Mouse (Mus musculus) kidney, postnatal 0 days (tissue): ENCODE measurements around the gene Sdr9c7. TPM values are rescaled to one million over a fixed set of nuclear protein-coding genes. Genes with fewer than 3 reads are reported as not detected.
A peak's percentile ranks its signal among the peaks of the same experiment; 100 is the strongest.

Experiments
- ATAC-seq: fragments of 200-750 bp; cut with Nextera tagmentation; replicated peaks from 2 replicates; pipeline ENCODE4 v1.8.0; 2017; ENCODE audit warnings: low read depth, moderate number of reproducible peaks, moderate TSS enrichment, moderate library complexity; ENCODE audit not compliant: low FRiP score
- DNase-seq: peaks from one replicate; pipeline ENCODE4 v3.0.0-alpha.2; 2016; ENCODE audit warnings: low spot score
- H3K27ac ChIP-seq: fragments of 300-500 bp; sonication (generic); 2 replicates; pipeline ENCODE4 v1.5.1; 2014; ENCODE audit warnings: mild to moderate bottlenecking
- H3K27me3 ChIP-seq: fragments of 300-500 bp; sonication (generic); 2 replicates; pipeline ENCODE4 v1.6.1; 2014; ENCODE audit warnings: low read length, mixed read lengths; ENCODE audit not compliant: insufficient read depth
- H3K36me3 ChIP-seq: fragments of 300-500 bp; sonication (generic); 2 replicates; pipeline ENCODE4 v1.6.1; 2014; ENCODE audit warnings: low read length, mixed read lengths; ENCODE audit not compliant: insufficient read depth
- H3K4me1 ChIP-seq: fragments of 300-500 bp; sonication (generic); replicated peaks from 2 replicates; pipeline ENCODE4 v1.6.1; 2014; ENCODE audit warnings: antibody characterized with exemption, low read length, mixed read lengths; ENCODE audit not compliant: insufficient read depth
- H3K4me2 ChIP-seq: fragments of 300-500 bp; sonication (generic); 2 replicates; pipeline ENCODE4 v1.6.1; 2014; ENCODE audit warnings: mild to moderate bottlenecking, low read length, moderate library complexity, mixed read lengths
- H3K4me3 ChIP-seq: fragments of 300-500 bp; sonication (generic); replicated peaks from 2 replicates; pipeline ENCODE4 v1.5.1; 2014; ENCODE audit warnings: low read depth, low read length
- H3K9ac ChIP-seq: fragments of 300-500 bp; sonication (generic); 2 replicates; pipeline ENCODE4 v1.6.1; 2014; ENCODE audit warnings: low read depth, low read length
- H3K9me3 ChIP-seq: fragments of 300-500 bp; sonication (generic); replicated peaks from 2 replicates; pipeline ENCODE4 v1.6.1; 2016; ENCODE audit warnings: low read length, inconsistent platforms, mixed read lengths
- CTCF ChIP-seq: IDR thresholded peaks from 2 replicates; pipeline ENCODE4 v1.5.1; 2016; ENCODE audit warnings: antibody characterized with exemption, low read depth, mild to moderate bottlenecking, moderate library complexity
- WGBS: fragments of 180-500 bp; shearing (Covaris S2); extraction: QIAGEN DNeasy Blood & Tissue Kit; methylation state at CpG from one replicate; pipeline ENCODE4 v1.1.7; 2014; 5-methylcytosine and 5-hydroxymethylcytosine counted together
- polyA plus RNA-seq: library from polyadenylated mRNA; unstranded; fragments of >200 nt; fragmentation: Nextera tagmentation; extraction: Ambion mirVana; gene quantifications from 2 replicates; pipeline ENCODE4 v1.2.1, GENCODE M21; 2015

The Sdr9c7 gene
- polyA plus RNA-seq, result not detected in 2 replicates

GRCm38 (mm10) chr10:127898218-127898617 is at the start of gene Sdr9c7:
Sdr9c7 (plus strand) TSS chr10:127898518.
- WGBS, result 74% methylated on average over 2 of the region's 2 CpGs
- no peak for DNase-seq
- no peak within 1 kb of the TSS for H3K4me3 ChIP-seq
- no peak within 1 kb of the TSS for H3K27ac ChIP-seq
- no peak for ATAC-seq
- no peak within 1 kb of the TSS for H3K4me2 ChIP-seq
- H3K9me3 ChIP-seq, result no peaks in the 10 kb centered on the region
- H3K36me3 ChIP-seq, result no peaks in the 10 kb centered on the region
- no peak within 1 kb of the TSS for H3K9ac ChIP-seq
- no peaks in the 10 kb centered on the region for H3K4me1 ChIP-seq
- no peaks in the 10 kb centered on the region for H3K27me3 ChIP-seq
- no peak for TF ChIP-seq CTCF

GRCm38 (mm10) chr10:127849628-127850027 is 48.7 kb upstream of the Sdr9c7 start, which contains the start of gene Rdh19:
Rdh19 (plus strand) TSS chr10:127849928.
- H3K9me3 ChIP-seq, result no peaks in the 10 kb centered on the region
- no peak for ATAC-seq
- no peak for DNase-seq
- no peaks in the 10 kb centered on the region for H3K27me3 ChIP-seq
- no peaks in the 10 kb centered on the region for H3K36me3 ChIP-seq
- no peak within 1 kb of the TSS for H3K4me2 ChIP-seq
- TF ChIP-seq CTCF, result no peak
- no peak within 1 kb of the TSS for H3K4me3 ChIP-seq
- H3K27ac ChIP-seq, result no peak within 1 kb of the TSS
- 60% methylated on average over 1 of the region's 1 CpGs for WGBS
- H3K9ac ChIP-seq, result no peak within 1 kb of the TSS
- no peaks in the 10 kb centered on the region for H3K4me1 ChIP-seq

- Histone ChIP-seq H3K4me3 (no peak overlapping the region), H3K27me3 (no peaks in the 10 kb centered on the region), H3K4me2 (no peak overlapping the region), H3K9me3 (no peaks in the 10 kb centered on the region), H3K27ac (no peak overlapping the region), H3K36me3 (no peaks in the 10 kb centered on the region), H3K4me1 (no peaks in the 10 kb centered on the region), H3K9ac (no peak overlapping the region)
- no peak for TF ChIP-seq CTCF
- DNase-seq (no peak), ATAC-seq (no peak)
Measured at GRCm38 (mm10) chr10:127856376-127856775, 41.9 kb upstream of the Sdr9c7 start.

- no peak overlapping the region for H3K4me3 ChIP-seq
- no peaks in the 10 kb centered on the region for H3K9me3 ChIP-seq
- no peak overlapping the region for H3K4me2 ChIP-seq
- no peak overlapping the region for H3K9ac ChIP-seq
- H3K36me3 ChIP-seq, result no peaks in the 10 kb centered on the region
- ATAC-seq (no peak), DNase-seq (no peak)
- TF ChIP-seq CTCF, result no peak
- no peaks in the 10 kb centered on the region for H3K4me1 ChIP-seq
- H3K27me3 ChIP-seq, result no peaks in the 10 kb centered on the region
- H3K27ac ChIP-seq, result no peak overlapping the region
Measured at GRCm38 (mm10) chr10:127864931-127865330, 33.4 kb upstream of the Sdr9c7 start.

GRCm38 (mm10) chr10:127866232-127866631 is 32.1 kb upstream of the Sdr9c7 start, which contains the start of gene Rdh16f2:
Rdh16f2 (plus strand) TSS chr10:127866474.
- DNase-seq (no peak), ATAC-seq (no peak)
- Histone ChIP-seq H3K9ac (no peak within 1 kb of the TSS), H3K9me3 (no peaks in the 10 kb centered on the region), H3K4me1 (no peaks in the 10 kb centered on the region), H3K4me2 (no peak within 1 kb of the TSS), H3K27ac (no peak within 1 kb of the TSS), H3K36me3 (no peaks in the 10 kb centered on the region), H3K4me3 (no peak within 1 kb of the TSS), H3K27me3 (no peaks in the 10 kb centered on the region)
- WGBS, result 89% methylated on average over 3 of the region's 3 CpGs
- no peak for TF ChIP-seq CTCF

- Histone ChIP-seq H3K4me1 (no peaks in the 10 kb centered on the region; the same call in 1 of the 2 replicates), H3K9me3 (no peaks in the 10 kb centered on the region), H3K4me2 (no peak overlapping the region), H3K27ac (no peak overlapping the region), H3K4me3 (no peak overlapping the region), H3K36me3 (no peaks in the 10 kb centered on the region), H3K9ac (no peak overlapping the region), H3K27me3 (no peaks in the 10 kb centered on the region)
- peak; percentile 35 for DNase-seq
- peak; percentile 62 for TF ChIP-seq CTCF
- no peak for ATAC-seq
- 74% methylated on average over 4 of the region's 4 CpGs for WGBS
Measured at GRCm38 (mm10) chr10:127872484-127872883, 25.8 kb upstream of the Sdr9c7 start.

- Histone ChIP-seq H3K4me2 (no peak overlapping the region), H3K36me3 (no peaks in the 10 kb centered on the region), H3K9me3 (no peaks in the 10 kb centered on the region), H3K4me3 (no peak overlapping the region), H3K4me1 (peaks cover 9% of the 10 kb centered on the region; the same call in 1 of the 2 replicates), H3K27ac (peak overlapping the region; percentile 62; the same call in 1 of the 2 replicates), H3K9ac (no peak overlapping the region), H3K27me3 (no peaks in the 10 kb centered on the region)
- 48% methylated on average over 2 of the region's 2 CpGs for WGBS
- ATAC-seq (peak; percentile 87), DNase-seq (peak; percentile 37)
- no peak for TF ChIP-seq CTCF
Measured at GRCm38 (mm10) chr10:127877681-127878080, 20.6 kb upstream of the Sdr9c7 start.
